In genomic region chr15:7002226-7002625, GRCm38 (mm10) we compare ENCODE assay signal across 26 mouse cellular contexts.
DNase-seq lines count a peak whose midpoint lies in the region; ATAC-seq lines count a peak whose summit lies in the region.
"Had no signal": no experiment of that assay in that cellular context is flagged by ENCODE, and none has a peak within 500 bp of the region (broad histone marks: within the 10 kb centered on the region; RNA-seq: fewer than 3 reads in every experiment).

No protein-coding gene starts in this region.

- no peak overlapping the region for H3K9ac ChIP-seq in heart, embryonic 11.5 days (ENCODE audit: low read depth, low read length)
- H3K9ac ChIP-seq in kidney, embryonic 15.5 days: no peak overlapping the region
- H3K9ac ChIP-seq in kidney, embryonic 16.5 days (replicated peaks; ENCODE audit: low read length): no peak overlapping the region
- H3K9ac ChIP-seq: embryonic facial prominence, embryonic 13.5 days; forebrain, embryonic 15.5 days; heart, embryonic 13.5 days; limb, embryonic 13.5 days; lung, embryonic 15.5 days had no signal

- H3K27me3 ChIP-seq in heart, embryonic 11.5 days (ENCODE audit: control insufficient read depth, insufficient read depth, low read length): no peaks in the 10 kb centered on the region
- H3K27me3 ChIP-seq in kidney, embryonic 15.5 days: no peaks in the 10 kb centered on the region
- no peaks in the 10 kb centered on the region for H3K27me3 ChIP-seq in kidney, embryonic 16.5 days (ENCODE audit: insufficient read depth, low read length)
- H3K27me3 ChIP-seq: embryonic facial prominence, embryonic 13.5 days; forebrain, embryonic 15.5 days; heart, embryonic 13.5 days; limb, embryonic 13.5 days; lung, embryonic 15.5 days had no signal

- no peak overlapping the region for H3K27ac ChIP-seq in heart, embryonic 11.5 days (ENCODE audit: low read depth, low read length)
- peak overlapping the region; percentile 67; the same call in 1 of the 2 replicates for H3K27ac ChIP-seq in kidney, embryonic 15.5 days
- H3K27ac ChIP-seq in kidney, embryonic 16.5 days (ENCODE audit: low read length): no peak overlapping the region
- H3K27ac ChIP-seq: embryonic facial prominence, embryonic 13.5 days; forebrain, embryonic 10.5 days; forebrain, embryonic 15.5 days; heart, embryonic 13.5 days; layer of hippocampus, adult 2 months; left cerebral cortex, adult 2 months; limb, embryonic 13.5 days; lung, embryonic 15.5 days had no signal

- DNase-seq in heart, adult 18-20 months: peak; percentile 48 to 68
- DNase-seq in gastrocnemius, adult 8-10 months (ENCODE audit: low spot score in 2 of 2): peak; percentile 27 to 42
- peak; percentile 58 for DNase-seq in skeletal muscle tissue, adult 2 months (ENCODE audit: low read depth, low spot score)
- DNase-seq in layer of hippocampus, adult 11-12 months (ENCODE audit: low spot score): no peak
- DNase-seq: cerebellum, adult 18-20 months; cerebellum, postnatal 10 days; heart, postnatal 10 days; right cerebral cortex, postnatal 25 days; spleen, adult 18-20 months; thymus, postnatal 14 days had no signal

- 70% methylated on average over 5 of the region's 5 CpGs for WGBS in heart, embryonic 11.5 days (ENCODE audit: insufficient replicate concordance)
- 12% methylated on average over 5 of the region's 5 CpGs for WGBS in kidney, embryonic 15.5 days
- WGBS in kidney, embryonic 16.5 days: 14% methylated on average over 5 of the region's 5 CpGs

- ATAC-seq in heart, embryonic 11.5 days (replicated peaks; ENCODE audit: insufficient number of reproducible peaks, low FRiP score, low TSS enrichment): no peak
- no peak for ATAC-seq in kidney, embryonic 15.5 days (replicated peaks; ENCODE audit: low FRiP score)
- no peak for ATAC-seq in kidney, embryonic 16.5 days (ENCODE audit: low FRiP score, low TSS enrichment)
- ATAC-seq: CD4-positive, CD25-positive, alpha-beta regulatory T cell, adult 4 months; forebrain, embryonic 15.5 days; hindbrain, embryonic 16.5 days; midbrain, embryonic 16.5 days had no signal

- H3K4me1 ChIP-seq in heart, embryonic 11.5 days (ENCODE audit: control insufficient read depth, insufficient read depth, low read length): no peaks in the 10 kb centered on the region
- peaks cover 32% of the 10 kb centered on the region for H3K4me1 ChIP-seq in kidney, embryonic 15.5 days
- H3K4me1 ChIP-seq in kidney, embryonic 16.5 days (ENCODE audit: insufficient read depth, low read length): peaks cover 10% of the 10 kb centered on the region
- H3K4me1 ChIP-seq: embryonic facial prominence, embryonic 13.5 days; forebrain, embryonic 10.5 days; forebrain, embryonic 15.5 days; heart, embryonic 13.5 days; lung, embryonic 15.5 days had no signal

- no peak overlapping the region for H3K4me2 ChIP-seq in heart, embryonic 11.5 days
- H3K4me2 ChIP-seq in kidney, embryonic 15.5 days: no peak overlapping the region
- no peak overlapping the region for H3K4me2 ChIP-seq in kidney, embryonic 16.5 days (replicated peaks; ENCODE audit: low read depth, low read length)
- H3K4me2 ChIP-seq: embryonic facial prominence, embryonic 13.5 days; forebrain, embryonic 15.5 days; heart, embryonic 13.5 days; limb, embryonic 13.5 days; liver, embryonic 11.5 days; lung, embryonic 15.5 days; midbrain, embryonic 11.5 days had no signal

- H3K4me3 ChIP-seq in heart, embryonic 11.5 days (ENCODE audit: low read depth, low read length): no peak overlapping the region
- H3K4me3 ChIP-seq in kidney, embryonic 15.5 days (replicated peaks): no peak overlapping the region
- H3K4me3 ChIP-seq in kidney, embryonic 16.5 days (ENCODE audit: low read length): no peak overlapping the region
- H3K4me3 ChIP-seq: embryonic facial prominence, embryonic 13.5 days; forebrain, embryonic 10.5 days; forebrain, embryonic 15.5 days; heart, embryonic 13.5 days; layer of hippocampus, adult 2 months; left cerebral cortex, adult 2 months; limb, embryonic 13.5 days; lung, embryonic 15.5 days had no signal

- H3K9me3 ChIP-seq in heart, embryonic 11.5 days (replicated peaks; ENCODE audit: control insufficient read depth, low read length): no peaks in the 10 kb centered on the region
- no peaks in the 10 kb centered on the region for H3K9me3 ChIP-seq in kidney, embryonic 15.5 days (replicated peaks)
- H3K9me3 ChIP-seq in kidney, embryonic 16.5 days (ENCODE audit: low read length): no peaks in the 10 kb centered on the region
- H3K9me3 ChIP-seq: embryonic facial prominence, embryonic 13.5 days; forebrain, embryonic 10.5 days; forebrain, embryonic 15.5 days; heart, embryonic 13.5 days; limb, embryonic 13.5 days; lung, embryonic 15.5 days had no signal

- no peaks in the 10 kb centered on the region for H3K36me3 ChIP-seq in heart, embryonic 11.5 days (ENCODE audit: control insufficient read depth, insufficient read depth, low read length)
- no peaks in the 10 kb centered on the region for H3K36me3 ChIP-seq in kidney, embryonic 15.5 days
- H3K36me3 ChIP-seq in kidney, embryonic 16.5 days (ENCODE audit: insufficient read depth, low read length): no peaks in the 10 kb centered on the region
- H3K36me3 ChIP-seq: embryonic facial prominence, embryonic 13.5 days; forebrain, embryonic 10.5 days; forebrain, embryonic 15.5 days; heart, embryonic 13.5 days; limb, embryonic 13.5 days; lung, embryonic 15.5 days had no signal
